Mouse (Mus musculus) erythroblast, adult 5-6 weeks (primary cell): ENCODE results near the gene Sh2d1b1. TPM values are rescaled to one million over a fixed set of nuclear protein-coding genes. Genes with fewer than 3 reads are reported as not detected.
"Not testable (repeated sequence)": the region's sequence is repeated elsewhere in the genome, so short reads cannot be mapped to it uniquely, and the experiment has no call there.

Experiments used
- ATAC-seq: replicated peaks from 2 replicates; pipeline ENCODE4 v1.8.0; 2016; ENCODE audit warnings: moderate number of reproducible peaks, mild to moderate bottlenecking, moderate TSS enrichment, inconsistent platforms; ENCODE audit not compliant: poor library complexity, low FRiP score, severe bottlenecking
- total RNA-seq, 2 experiments: library from RNA; stranded (forward) in 1 of 2; stranded (reverse) in 1 of 2; fragments of 150-400 nt in 1 of 2; fragments of 200-764, 138-1000 nt in 1 of 2; gene quantifications; 2 replicates each; pipeline versions ENCODE4 v1.2.3 to v1.2.4; 2015 to 2017; ENCODE audit warnings: low replicate concordance in 2 of 2

Sh2d1b1 gene
- total RNA-seq (2015; ENCODE audit: low replicate concordance) (0.58 and 5.9 TPM in 2 replicates), total RNA-seq (2017; ENCODE audit: low replicate concordance) (1.5 and 2.5 TPM in 2 replicates)

DNA sequence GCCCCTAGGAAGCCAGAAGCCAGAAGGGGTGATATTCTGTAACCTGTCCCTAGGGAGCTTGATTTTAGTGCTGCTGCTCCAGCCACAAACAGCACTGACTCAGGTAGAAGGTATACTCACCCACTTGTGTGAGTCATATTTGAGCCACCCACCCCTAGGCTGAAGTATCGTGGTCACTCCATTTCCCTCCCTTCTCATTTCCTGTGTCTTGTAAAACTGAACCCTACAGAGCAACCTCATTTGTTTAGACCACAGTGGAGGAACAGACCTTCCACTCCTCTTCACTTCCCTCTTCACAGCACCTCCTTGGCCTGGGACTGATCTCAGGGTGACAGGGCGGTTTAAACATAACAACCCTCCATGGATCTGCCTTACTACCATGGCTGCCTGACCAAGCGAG is at the start of gene Sh2d1b1:
Gene Sh2d1b1, plus strand, starts transcription at position 305 of the 400 bp plus-strand sequence.
- no peak for ATAC-seq

DNA sequence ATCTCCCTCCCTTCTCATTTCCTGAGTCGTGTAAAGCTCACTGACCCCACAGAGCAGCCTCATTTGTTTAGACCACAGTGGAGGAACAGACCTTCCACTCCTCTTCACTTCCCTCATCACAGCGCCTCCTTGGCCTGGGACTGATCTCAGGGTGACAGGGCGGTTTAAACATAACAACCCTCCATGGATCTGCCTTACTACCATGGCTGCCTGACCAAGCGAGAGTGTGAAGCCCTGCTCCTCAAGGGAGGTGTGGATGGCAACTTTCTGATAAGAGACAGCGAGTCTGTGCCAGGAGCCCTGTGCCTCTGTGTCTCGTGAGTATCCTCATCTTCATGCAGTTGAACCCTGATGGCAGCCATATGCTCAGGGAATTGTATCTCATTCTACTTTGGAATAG is 44.4 kb upstream of the Sh2d1b1 start, which contains the start of gene Sh2d1b2:
Gene Sh2d1b2, plus strand, starts transcription at position 62 of the 400 bp plus-strand sequence.
- ATAC-seq = not testable (repeated sequence)

DNA sequence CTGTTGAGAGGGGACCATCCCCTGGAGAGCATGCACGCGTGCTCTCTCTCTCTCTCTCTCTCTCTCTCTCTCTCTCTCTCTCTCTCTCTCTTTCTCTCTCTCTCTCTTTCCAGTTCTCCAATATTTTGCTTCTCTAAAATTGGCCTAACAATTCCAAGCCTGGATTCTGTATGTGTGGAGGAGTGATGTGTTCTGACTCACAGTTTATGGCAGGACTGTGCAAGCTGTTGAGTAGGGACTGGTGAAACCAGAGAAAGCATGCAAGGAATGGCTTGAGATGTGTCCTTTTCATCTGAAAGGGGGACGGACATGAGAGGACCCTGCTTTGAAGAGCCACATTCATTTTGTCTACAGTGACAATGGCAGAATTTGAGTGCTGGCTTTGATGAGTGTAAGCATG is 32.1 kb upstream of the Sh2d1b1 start:
- ATAC-seq = no peak

DNA sequence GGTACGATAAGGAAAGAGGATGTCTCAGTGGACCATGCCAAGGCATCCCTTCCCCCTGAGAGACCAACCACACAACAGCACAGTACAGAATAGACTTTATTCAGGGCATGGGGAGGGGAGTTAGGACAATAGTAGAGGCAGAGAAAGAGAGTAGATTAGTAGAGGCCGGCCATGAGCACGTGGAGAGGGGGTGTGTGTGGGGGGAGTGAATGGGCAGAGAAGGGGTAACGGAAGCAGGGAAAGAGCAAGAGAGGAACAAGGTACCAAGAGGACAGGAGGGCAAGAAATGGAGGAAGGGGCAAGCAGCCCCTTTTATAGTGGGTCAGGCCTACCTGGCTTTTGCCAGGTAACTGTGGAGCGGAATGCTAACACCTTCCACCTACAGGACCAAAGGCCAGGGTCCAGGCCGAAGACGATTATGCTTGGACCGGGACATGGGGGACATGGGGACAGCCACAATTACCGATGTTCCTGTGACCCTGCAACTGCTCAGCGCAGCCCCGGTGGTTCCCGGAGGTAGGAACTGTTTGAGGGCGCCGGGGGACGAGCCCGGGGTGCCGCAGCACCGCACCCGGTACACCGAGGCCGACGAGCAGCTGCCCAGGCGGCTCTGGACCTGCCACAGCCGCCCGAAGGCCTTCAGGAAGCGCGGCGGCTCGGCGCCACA is 22.1 kb upstream of the Sh2d1b1 start:
- ATAC-seq = no peak

DNA sequence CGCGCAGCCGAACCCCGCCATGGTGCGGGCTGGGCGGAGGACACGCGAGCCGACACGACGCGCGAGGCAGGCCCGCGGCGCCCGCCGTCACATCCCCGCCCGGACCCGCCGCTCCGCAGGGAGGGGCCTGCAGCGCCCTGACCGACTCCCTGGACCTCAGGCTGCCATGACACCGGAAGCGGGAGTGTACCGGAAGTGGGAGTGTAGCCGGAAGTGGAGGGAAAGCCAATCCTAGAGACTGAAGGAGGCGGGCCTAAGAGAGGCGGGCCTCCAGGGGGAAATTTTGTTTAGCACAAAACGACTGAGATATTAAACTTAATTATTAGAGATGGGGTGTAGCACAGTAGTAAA is 21.6 kb upstream of the Sh2d1b1 start:
- ATAC-seq = peak; percentile 80

DNA sequence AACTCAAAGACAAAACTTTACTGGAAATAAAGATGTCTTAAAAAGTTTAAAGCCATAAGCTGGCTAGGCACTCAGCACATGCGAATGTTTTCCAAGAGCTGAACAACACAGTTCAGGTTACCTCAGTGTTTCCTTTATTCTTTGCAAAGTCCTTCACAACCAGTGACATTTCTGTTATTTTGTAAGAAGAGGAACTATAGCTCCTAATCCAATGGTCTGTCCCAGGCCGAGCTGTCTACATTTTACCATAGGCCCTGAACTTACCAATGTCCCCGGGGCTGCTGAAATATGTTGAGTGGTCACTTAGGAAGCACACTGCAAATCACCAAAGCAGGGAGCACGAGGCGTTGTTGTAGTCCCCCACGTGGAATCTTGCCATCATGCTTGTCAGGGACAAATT is 6.8 kb upstream of the Sh2d1b1 start:
- no peak for ATAC-seq

DNA sequence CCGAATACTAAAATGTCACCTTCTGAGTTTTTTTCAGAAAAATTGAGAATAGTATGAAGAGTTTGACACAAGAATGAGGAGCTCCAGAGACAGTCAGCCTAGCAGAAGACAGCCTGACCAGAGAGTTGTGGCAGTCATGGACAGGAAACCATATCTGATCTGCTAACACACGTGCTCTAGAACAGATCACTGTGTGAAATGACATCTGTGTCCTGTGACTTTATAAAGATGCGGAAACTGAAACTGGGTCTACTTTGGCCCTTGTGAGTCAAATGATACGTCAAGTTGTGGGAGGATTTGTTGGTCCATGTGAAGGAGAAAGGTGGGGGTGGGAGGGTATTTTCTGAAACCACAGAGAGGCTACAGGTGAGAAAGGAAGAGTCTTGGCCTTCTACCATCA is 6.4 kb upstream of the Sh2d1b1 start:
- ATAC-seq = no peak

DNA sequence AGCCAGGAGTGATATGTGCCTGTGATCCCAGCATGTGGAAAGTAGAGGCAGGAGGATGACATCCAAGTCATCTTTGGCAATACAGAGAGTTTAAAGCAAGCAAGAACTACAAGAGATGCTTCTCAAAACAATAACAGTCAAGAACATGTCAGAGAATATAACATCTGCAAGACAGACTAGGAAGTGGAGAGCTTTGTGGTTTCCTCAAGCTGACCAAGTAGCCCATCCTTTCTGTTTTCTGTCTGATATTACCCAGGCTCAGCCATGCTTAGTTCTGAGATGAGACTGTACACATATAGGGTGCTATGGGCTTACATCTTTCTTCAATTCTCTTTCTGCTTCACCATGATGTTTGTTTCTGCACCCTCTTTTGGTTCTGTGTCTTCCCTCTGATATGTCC is 3.9 kb upstream of the Sh2d1b1 start:
- no peak for ATAC-seq

DNA sequence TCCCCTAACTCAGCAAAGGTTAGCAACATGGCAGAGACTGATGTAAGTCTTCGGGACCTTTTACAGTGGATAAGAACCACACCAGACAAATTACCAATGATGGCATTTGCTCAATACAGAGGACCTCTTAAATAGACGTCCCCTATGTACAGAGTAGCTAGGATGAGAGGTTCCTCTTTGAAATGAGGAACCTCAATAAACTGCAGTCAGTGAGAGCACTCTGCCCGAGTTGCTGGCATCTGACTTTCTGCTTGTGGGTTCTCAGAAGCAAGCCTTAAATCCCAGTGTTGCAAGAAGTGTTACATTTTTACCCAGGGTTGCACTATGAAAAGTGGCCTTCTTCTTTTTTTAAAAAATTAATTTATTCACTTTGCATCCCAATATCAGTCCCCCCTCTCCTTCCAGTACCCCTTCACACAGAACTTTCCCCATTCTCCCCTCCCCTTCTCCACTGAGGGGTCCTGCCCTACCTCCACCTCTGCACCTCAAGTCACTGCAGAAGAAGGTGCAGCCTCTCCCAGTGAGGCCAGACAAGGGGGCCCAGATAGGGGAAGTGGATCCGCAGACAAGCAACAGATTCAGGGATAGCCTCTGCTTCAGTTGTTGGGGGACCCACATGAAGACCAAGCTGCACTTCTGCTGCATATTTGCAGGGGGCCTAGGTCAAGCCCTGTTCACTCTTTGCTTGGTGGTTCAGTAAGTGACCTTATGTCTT is 5.5 kb downstream of the Sh2d1b1 start:
- ATAC-seq = no peak

DNA sequence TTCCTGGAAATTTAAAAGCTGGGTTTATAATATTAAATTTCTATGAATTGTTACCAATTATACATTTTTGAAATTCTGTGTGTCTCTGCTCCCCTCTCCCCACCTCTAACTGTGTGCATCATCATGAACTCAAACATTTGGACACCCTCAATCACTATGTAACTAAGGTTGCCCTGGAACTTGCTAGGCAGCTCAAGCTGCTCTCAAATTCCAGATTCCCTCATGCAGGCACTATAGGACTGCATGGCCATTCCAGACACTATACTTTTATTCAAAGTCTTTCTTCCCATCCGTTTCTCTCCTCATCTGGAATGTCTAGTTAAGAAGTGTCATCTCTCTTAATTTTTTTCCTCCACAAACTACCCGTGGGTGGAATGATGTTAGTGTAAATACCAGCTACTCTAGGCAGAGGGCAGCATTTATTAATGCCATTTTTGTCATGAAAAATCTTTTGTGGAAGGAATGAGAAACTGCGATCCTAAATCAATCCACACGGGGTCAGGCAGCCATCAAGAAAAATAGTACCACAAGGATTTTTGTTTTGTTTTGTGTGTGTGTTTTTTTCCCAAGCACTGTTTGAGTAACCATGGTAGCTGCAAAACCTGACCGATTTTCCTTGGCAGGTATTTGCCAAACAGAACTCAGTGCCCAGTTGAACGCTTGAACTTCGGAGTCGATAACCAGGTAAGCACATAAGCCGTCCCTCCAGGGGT is 15.3 kb downstream of the Sh2d1b1 start:
- no peak for ATAC-seq

DNA sequence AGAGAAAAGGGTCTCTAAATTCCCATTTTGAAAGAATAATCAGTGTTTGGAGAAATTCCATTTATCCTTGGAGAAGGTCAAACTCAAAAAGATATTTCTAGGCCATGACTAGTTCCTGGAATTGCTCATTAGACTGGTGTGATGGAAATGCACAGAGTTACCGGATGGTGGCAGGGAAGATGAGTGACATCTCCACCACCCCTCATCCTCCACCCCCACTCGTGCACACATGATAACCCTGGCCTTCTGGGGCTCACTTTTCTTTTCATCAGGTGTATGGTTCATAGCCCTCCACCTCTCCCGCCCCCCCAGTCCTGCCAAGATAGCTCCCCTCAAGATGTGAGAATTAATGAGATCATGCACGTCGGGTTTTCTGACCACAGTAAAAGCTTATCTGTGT is 16.1 kb downstream of the Sh2d1b1 start:
- ATAC-seq = no peak

DNA sequence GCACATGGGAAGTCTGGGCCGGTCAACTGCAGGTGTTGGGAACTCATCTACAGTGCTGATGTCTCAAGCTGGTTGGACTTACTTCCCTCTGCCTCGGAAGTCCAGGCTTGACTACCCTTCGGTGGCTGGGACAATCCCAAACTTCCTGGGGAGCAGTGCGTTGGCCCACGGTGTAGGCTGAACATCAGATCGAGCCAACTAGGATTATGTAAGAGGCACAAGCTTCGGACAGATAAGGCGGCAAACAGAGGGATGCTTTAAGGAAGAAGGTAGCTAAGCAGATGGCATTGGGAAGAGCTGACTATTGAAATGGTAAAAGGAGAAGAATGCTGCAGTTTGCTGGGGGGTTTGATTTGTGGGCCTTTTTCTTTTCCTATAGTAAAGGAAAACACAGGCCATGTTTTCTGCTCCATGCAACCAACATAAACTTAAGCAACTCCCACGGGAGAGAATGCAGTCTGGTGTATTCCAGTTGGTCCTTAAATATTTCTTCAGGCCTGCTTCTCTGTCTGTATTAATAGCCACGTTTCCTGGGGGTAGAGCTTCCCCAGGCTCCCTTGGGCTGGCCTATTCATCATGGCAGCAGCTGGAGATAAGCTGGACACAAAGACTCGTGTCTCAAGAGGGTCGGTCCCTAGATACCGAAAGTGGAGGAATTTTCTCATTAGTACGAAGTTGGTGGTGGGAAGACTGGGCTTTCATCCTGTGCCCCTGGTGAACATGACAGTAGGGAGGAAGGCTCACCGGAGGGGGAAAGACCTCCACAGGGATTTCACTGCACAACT is 17.9 kb downstream of the Sh2d1b1 start:
- no peak for ATAC-seq

DNA sequence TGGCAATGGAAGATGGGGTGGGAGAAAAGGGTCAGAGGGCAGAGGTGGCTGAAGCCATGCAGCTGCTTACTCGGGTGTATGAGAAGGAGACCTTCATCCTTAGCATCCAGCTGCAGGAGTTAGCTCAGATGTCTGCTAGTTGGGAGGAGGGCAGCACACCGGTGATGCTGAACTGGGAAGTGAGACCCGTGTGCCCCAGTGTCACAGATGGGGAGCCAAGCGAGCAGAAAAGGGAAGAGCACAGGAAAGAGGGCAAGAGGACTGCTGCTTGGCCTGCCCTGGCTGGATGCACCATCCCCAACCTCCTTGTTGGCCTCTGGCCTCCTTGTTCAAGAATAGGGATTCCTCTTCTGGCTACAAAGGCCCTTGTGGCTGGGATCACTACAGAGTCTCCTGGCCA is 22.4 kb downstream of the Sh2d1b1 start:
- ATAC-seq = no peak

DNA sequence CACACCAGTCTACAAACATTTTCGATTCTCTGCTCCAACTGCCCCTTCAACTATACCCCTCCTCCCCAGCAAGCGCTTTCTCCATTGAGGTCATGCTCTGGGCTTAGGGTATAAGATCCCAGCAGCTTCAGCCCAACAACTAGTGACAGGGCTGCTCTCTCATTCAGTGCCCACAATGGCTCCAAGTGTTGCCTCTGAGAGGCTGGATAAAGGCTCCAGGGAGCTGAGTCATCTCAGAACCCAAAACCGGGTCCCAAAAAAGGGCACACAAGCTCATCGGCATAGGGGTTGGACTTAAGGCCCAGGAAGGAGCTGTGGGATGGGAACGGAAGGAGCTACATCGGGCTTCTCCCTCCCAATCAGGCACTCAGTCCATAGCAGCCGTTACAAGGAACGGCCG is 24.6 kb downstream of the Sh2d1b1 start:
- no peak for ATAC-seq

DNA sequence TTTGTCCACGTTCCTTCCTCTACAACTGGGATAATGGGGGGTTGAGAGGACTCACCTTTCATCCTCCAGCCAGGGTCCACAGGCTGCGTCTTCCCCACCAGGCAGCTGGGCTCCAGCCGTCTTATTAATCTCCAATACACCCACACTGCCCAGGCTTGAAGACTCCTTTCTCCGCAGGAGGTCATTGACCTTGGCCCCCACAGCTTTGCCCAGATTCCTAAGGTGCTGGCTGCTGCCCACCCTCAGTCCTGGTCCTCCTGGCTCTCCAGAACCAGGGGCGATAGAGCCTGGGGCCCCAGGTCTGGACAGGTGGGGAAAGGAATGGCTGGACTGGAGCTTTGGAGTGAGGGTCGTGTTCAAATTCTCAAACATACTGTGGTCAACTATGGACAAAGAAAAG is 25.3 kb downstream of the Sh2d1b1 start:
- ATAC-seq = no peak

DNA sequence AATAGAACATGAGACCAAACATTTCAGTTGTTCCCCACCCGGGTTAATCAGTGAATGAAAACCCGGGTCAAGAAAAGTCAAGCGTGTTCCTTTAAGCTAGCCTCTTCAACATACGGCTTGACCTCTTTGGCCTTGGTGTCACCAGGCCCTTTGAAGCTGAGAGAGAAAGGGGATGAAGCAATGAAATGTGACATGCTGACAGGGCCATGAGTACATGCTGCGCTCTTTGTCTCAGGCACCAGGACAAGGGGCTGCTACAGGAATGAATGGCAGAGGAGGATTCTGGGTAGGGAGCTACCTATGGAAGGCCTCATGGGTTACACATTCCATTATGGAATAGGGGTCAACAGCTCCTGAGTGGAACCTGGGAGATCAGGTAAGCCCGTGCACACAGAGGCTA is 26.0 kb downstream of the Sh2d1b1 start:
- ATAC-seq = no peak

DNA sequence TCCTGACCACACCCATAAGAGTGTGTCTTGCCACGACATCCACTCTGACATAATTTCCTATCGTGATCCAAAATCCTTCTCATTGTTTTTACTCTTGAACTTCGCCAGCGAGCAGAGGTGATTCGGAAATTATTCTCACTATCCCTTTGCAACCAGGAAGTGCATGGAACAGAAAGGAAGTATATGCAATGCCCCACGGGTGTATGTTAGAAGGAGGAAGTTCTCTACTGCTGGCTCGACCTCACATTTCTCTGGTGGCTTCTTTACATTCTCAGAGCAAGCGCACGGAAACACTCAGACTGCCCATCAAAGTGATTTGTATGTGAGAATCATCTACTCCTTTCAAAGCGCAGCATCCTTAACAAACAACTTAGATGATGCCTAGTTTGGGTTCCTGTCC is 27.9 kb downstream of the Sh2d1b1 start:
- ATAC-seq = no peak

DNA sequence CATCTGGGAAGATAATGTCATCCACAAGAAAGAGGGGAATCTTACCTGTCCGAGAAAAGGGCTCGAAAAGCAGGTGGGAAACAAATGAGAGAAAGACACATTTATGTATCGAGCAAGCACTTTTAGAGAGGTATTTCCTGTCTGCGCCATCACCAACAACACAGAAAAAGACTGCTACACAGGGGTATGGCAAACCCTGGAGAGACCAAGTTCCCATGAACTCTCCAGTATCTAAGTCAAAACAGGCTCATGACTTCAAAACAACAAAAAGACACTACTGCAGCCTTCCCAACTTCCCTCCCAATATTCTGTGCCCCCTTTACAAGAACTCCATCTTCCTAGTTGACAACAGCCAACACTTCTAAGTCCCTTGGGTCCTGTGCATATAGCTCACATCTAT is 29.1 kb downstream of the Sh2d1b1 start, which contains the start of gene Gm7694:
Gene Gm7694, minus strand, starts transcription at position 101 of the 400 bp plus-strand sequence.
- ATAC-seq = no peak

DNA sequence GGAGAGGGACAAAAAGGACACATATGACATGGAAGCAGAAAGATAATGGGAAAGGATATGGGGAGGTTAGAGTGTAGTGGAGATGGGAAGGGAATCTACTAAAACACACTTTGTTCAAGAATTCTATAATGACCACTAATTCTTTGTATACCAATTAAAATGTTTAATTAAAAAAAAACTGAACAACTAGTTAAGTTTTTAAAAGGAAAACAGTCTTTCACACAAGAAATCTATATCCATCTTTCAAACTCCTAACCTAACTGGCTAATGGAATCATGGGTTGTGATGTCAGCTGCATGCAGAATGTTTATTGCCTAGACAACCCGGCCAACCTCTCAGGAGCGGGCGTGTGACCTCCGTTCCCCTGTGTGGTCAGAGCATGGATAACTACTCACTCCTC is 31.4 kb downstream of the Sh2d1b1 start, which contains the start of gene Spata46:
Gene Spata46, plus strand, starts transcription at position 301 of the 400 bp plus-strand sequence.
- no peak for ATAC-seq

DNA sequence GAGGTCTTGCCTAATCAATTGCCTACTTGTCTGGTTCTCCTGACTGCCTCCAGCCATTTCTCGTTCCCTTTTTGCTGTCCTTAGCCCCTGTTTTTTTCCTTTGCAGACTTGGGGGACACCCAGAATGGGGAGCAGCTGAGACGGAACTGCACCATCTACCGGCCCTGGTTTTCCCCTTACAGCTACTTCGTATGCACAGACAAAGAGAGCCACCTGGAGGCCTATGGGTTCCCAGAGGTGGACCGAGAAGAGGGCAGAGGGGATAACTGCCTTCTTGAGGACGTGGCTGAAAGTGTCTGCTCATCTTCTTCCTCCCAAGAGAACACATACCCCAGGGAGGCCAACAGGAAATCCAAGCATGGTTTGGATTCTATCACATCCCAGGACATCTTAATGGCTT is 34.3 kb downstream of the Sh2d1b1 start:
- ATAC-seq = no peak
